Mouse (Mus musculus): ENCODE measurements at regions not wholly inside any gene's neighbourhood (a gene's known extent, or its start where the extent isn't known, plus 50 kb on each side); places are given as distances from the start of the nearest gene placed in this dataset.

GRCm38 (mm10) chr6:31082613-31083470, 124.0 kb upstream of the Klf14 start:
- peaks cover 23% of the 10 kb centered on the region for H3K4me1 ChIP-seq (replicated peaks; ENCODE audit: control insufficient read depth, insufficient read depth, low read length)
- no peak overlapping the region for H3K27ac ChIP-seq (ENCODE audit: control insufficient read depth, insufficient read depth, low read length)
- TF ChIP-seq POLR2A (IDR thresholded peaks at IDR 0.05; ENCODE audit: control insufficient read depth, extremely low read depth, insufficient read depth, low read length, poor library complexity): no peak
- TF ChIP-seq CTCF (IDR thresholded peaks at IDR 0.05; ENCODE audit: borderline replicate concordance, control insufficient read depth, extremely low read depth, insufficient read depth, low read length, poor library complexity): no peak
- H3K36me3 ChIP-seq (ENCODE audit: control insufficient read depth, insufficient read depth, low read length): peaks cover 6% of the 10 kb centered on the region; the same call in 1 of the 2 replicates
- H3K4me3 ChIP-seq (ENCODE audit: control insufficient read depth, insufficient read depth, low read length): no peak overlapping the region
- no peaks in the 10 kb centered on the region for H3K27me3 ChIP-seq (ENCODE audit: control insufficient read depth, insufficient read depth, low read length)
- DNase-seq: no peak
- 95% methylated on average over 10 of the region's 10 CpGs for WGBS

DNA sequence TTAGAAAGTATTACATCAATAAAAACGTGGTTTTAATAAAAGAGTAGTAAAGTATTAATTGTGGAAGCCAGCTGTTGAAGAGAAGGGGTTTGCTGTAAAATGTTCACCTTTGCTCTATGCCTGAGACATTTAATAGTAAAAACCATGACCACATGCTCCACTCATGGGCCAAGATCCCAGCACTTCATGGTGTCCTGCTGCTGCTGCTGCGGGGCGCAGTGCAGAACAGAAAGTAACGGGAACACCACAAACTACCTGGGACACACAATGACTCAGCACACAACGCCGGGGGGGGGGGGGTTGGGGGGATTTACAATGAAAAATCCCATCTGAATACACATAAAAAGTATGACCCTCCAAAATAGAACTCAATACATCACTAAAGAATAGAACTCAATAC, 124.8 kb upstream of the Klf14 start:
- peaks cover 28% of the 10 kb centered on the region for H3K4me1 ChIP-seq (replicated peaks; ENCODE audit: control insufficient read depth, insufficient read depth, low read length)
- H3K36me3 ChIP-seq (ENCODE audit: control insufficient read depth, insufficient read depth, low read length): peaks cover 6% of the 10 kb centered on the region; the same call in 1 of the 2 replicates
- no peak for DNase-seq
- no peak overlapping the region for H3K27ac ChIP-seq (ENCODE audit: control insufficient read depth, insufficient read depth, low read length)
- TF ChIP-seq CTCF (IDR thresholded peaks at IDR 0.05; ENCODE audit: borderline replicate concordance, control insufficient read depth, extremely low read depth, insufficient read depth, low read length, poor library complexity) (no peak), POLR2A (IDR thresholded peaks at IDR 0.05; ENCODE audit: control insufficient read depth, extremely low read depth, insufficient read depth, low read length, poor library complexity) (no peak)
- no peak overlapping the region for H3K4me3 ChIP-seq (ENCODE audit: control insufficient read depth, insufficient read depth, low read length)
- H3K27me3 ChIP-seq (ENCODE audit: control insufficient read depth, insufficient read depth, low read length): no peaks in the 10 kb centered on the region
- 85% methylated on average over 6 of the region's 6 CpGs for WGBS

DNA sequence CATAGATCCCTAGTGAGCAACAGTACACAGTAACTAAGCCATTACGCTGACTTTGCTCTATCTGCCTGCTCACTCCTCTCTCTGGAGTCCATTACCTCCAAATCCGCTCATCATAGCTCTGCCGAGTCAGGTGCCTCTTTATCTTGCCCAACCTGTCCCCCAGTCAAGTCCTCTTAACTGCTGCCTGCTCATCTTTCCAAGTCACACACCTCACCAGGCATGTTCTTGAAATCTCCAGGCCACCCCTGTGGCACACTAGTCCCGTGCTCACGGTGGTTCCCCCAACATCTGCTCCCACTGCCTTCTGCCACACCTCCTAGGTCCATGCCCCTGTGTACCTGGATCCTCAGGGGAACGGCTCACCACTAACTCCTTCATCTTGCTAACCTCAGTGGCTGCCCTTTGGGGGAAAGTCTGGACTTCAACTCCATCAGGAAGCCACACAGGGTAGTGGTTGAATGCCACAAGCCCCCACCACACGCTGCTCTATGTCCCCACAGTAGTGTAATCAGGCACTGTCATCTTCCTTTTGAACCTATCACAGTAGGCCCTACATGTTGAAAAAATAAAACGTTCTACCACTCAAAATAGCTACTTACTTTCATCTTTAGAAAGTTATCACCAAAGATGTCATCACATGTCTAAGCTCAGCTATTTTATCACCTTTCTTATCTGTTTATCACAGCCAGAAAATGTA, 126.3 kb upstream of the Klf14 start:
- 38% methylated on average over 8 of the region's 8 CpGs for WGBS
- Histone ChIP-seq H3K36me3 (ENCODE audit: control insufficient read depth, insufficient read depth, low read length) (peaks cover 9% of the 10 kb centered on the region; the same call in 1 of the 2 replicates), H3K27ac (ENCODE audit: control insufficient read depth, insufficient read depth, low read length) (no peak overlapping the region), H3K4me1 (replicated peaks; ENCODE audit: control insufficient read depth, insufficient read depth, low read length) (peaks cover 24% of the 10 kb centered on the region), H3K4me3 (ENCODE audit: control insufficient read depth, insufficient read depth, low read length) (no peak overlapping the region), H3K27me3 (ENCODE audit: control insufficient read depth, insufficient read depth, low read length) (no peaks in the 10 kb centered on the region)
- no peak for DNase-seq
- TF ChIP-seq POLR2A (IDR thresholded peaks at IDR 0.05; ENCODE audit: control insufficient read depth, extremely low read depth, insufficient read depth, low read length, poor library complexity) (no peak), CTCF (IDR thresholded peaks at IDR 0.05; ENCODE audit: borderline replicate concordance, control insufficient read depth, extremely low read depth, insufficient read depth, low read length, poor library complexity) (no peak)

DNA sequence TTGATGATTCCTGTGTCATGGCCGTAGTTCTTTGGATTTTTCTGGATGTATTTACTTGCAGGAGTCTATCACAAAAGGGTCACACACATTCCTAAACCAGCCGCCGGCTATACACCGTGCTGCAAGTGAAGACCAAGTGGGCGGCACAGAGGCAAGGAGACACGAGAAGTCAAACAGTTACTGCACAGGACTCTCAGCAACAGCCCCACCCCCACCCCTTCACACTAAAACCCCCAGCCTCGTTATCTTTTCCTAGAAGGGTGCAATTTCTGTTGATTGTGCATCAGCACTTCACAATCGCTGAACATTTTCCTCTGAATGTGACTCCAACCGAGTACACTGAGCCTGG, 126.9 kb upstream of the Klf14 start:
- WGBS: 85% methylated on average over 9 of the region's 9 CpGs
- H3K27me3 ChIP-seq (ENCODE audit: control insufficient read depth, insufficient read depth, low read length): no peaks in the 10 kb centered on the region
- H3K36me3 ChIP-seq (ENCODE audit: control insufficient read depth, insufficient read depth, low read length): peaks cover 6% of the 10 kb centered on the region; the same call in 1 of the 2 replicates
- H3K4me1 ChIP-seq (replicated peaks; ENCODE audit: control insufficient read depth, insufficient read depth, low read length): peaks cover 24% of the 10 kb centered on the region
- no peak for TF ChIP-seq CTCF (IDR thresholded peaks at IDR 0.05; ENCODE audit: borderline replicate concordance, control insufficient read depth, extremely low read depth, insufficient read depth, low read length, poor library complexity)
- TF ChIP-seq POLR2A (IDR thresholded peaks at IDR 0.05; ENCODE audit: control insufficient read depth, extremely low read depth, insufficient read depth, low read length, poor library complexity): no peak
- no peak for DNase-seq
- no peak overlapping the region for H3K4me3 ChIP-seq (ENCODE audit: control insufficient read depth, insufficient read depth, low read length)
- no peak overlapping the region for H3K27ac ChIP-seq (ENCODE audit: control insufficient read depth, insufficient read depth, low read length)

- Histone ChIP-seq H3K27me3 (ENCODE audit: control insufficient read depth, insufficient read depth, low read length) (no peaks in the 10 kb centered on the region), H3K36me3 (ENCODE audit: control insufficient read depth, insufficient read depth, low read length) (peaks cover 3% of the 10 kb centered on the region; the same call in 1 of the 2 replicates), H3K4me3 (ENCODE audit: control insufficient read depth, insufficient read depth, low read length) (no peak overlapping the region), H3K4me1 (replicated peaks; ENCODE audit: control insufficient read depth, insufficient read depth, low read length) (peaks cover 24% of the 10 kb centered on the region), H3K27ac (ENCODE audit: control insufficient read depth, insufficient read depth, low read length) (no peak overlapping the region)
- 96% methylated on average over 5 of the region's 5 CpGs for WGBS
- TF ChIP-seq CTCF (IDR thresholded peaks at IDR 0.05; ENCODE audit: borderline replicate concordance, control insufficient read depth, extremely low read depth, insufficient read depth, low read length, poor library complexity) (no peak), POLR2A (IDR thresholded peaks at IDR 0.05; ENCODE audit: control insufficient read depth, extremely low read depth, insufficient read depth, low read length, poor library complexity) (no peak)
- DNase-seq: no peak
Observed at GRCm38 (mm10) chr6:31086283-31086682, 127.4 kb upstream of the Klf14 start.

DNA sequence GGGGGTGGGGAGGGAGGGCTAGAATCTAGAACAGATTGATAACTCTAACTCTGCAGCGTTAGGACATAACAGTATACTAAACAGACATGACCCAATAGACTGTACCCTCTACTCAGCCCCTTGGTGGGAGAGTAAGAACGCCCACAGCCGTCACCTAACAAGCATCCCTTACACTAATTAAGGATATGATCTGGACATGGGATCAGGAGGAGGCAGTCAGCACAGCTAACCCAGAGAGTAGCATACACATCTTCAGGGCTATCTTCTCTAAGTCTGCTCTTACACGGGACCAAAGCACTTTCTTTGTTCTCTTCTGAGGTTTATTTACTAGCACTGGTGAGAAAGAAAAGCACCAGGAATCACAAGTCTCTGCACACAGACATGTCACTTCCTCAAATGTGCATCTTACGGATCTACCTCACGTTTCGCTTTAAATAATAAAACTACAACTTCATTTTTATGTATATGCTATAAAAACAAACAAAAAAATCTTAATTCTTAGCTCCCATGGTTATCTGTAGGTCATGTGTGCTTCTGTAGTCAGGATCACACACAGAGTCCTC, 128.0 kb upstream of the Klf14 start:
- no peaks in the 10 kb centered on the region for H3K27me3 ChIP-seq (ENCODE audit: control insufficient read depth, insufficient read depth, low read length)
- no peak overlapping the region for H3K4me3 ChIP-seq (ENCODE audit: control insufficient read depth, insufficient read depth, low read length)
- whole genome bisulfite sequencing: 82% methylated on average over 7 of the region's 7 CpGs
- H3K27ac ChIP-seq (ENCODE audit: control insufficient read depth, insufficient read depth, low read length): no peak overlapping the region
- no peak for DNase-seq
- H3K36me3 ChIP-seq (ENCODE audit: control insufficient read depth, insufficient read depth, low read length): peaks cover 3% of the 10 kb centered on the region; the same call in 1 of the 2 replicates
- peaks cover 24% of the 10 kb centered on the region for H3K4me1 ChIP-seq (replicated peaks; ENCODE audit: control insufficient read depth, insufficient read depth, low read length)
- TF ChIP-seq POLR2A (IDR thresholded peaks at IDR 0.05; ENCODE audit: control insufficient read depth, extremely low read depth, insufficient read depth, low read length, poor library complexity) (no peak), CTCF (IDR thresholded peaks at IDR 0.05; ENCODE audit: borderline replicate concordance, control insufficient read depth, extremely low read depth, insufficient read depth, low read length, poor library complexity) (no peak)

Data from thymus, adult 2 months (tissue).